In genomic region chr12:26360946-26361523, GRCm38 (mm10) we compare ENCODE assay signal across 15 mouse cellular contexts. TPM values are rescaled to one million over a fixed set of nuclear protein-coding genes. Genes with fewer than 3 reads are reported as not detected.
DNase-seq lines count a peak whose midpoint lies in the region; ATAC-seq and TF ChIP-seq lines count a peak whose summit lies in the region.
"Had no signal": no experiment of that assay in that cellular context is flagged by ENCODE, and none has a peak within 500 bp of the region (broad histone marks: within the 10 kb centered on the region; RNA-seq: fewer than 3 reads in every experiment).

No protein-coding gene starts in this region.

- no peak overlapping the region for H3K9ac ChIP-seq in midbrain, embryonic 16.5 days (ENCODE audit: low read depth, low read length)

- peaks cover 2% of the 10 kb centered on the region; the same call in 1 of the 2 replicates for H3K4me1 ChIP-seq in kidney, adult 2 months (ENCODE audit: control insufficient read depth, insufficient read depth, low read length)
- H3K4me1 ChIP-seq in midbrain, embryonic 16.5 days (ENCODE audit: control insufficient read depth, insufficient read depth, low read length) = peaks cover 8% of the 10 kb centered on the region
- H3K4me1 ChIP-seq in midbrain, embryonic 10.5 days = peaks cover 16% of the 10 kb centered on the region
- H3K4me1 ChIP-seq: limb, embryonic 10.5 days had no signal

- H3K4me3 ChIP-seq in gastrocnemius, adult 2 months = no peak overlapping the region
- no peak overlapping the region for H3K4me3 ChIP-seq in kidney, adult 2 months (ENCODE audit: insufficient read depth, low read depth, low read length)
- no peak overlapping the region for H3K4me3 ChIP-seq in midbrain, embryonic 16.5 days (ENCODE audit: low read depth, low read length)
- no peak overlapping the region for H3K4me3 ChIP-seq in midbrain, embryonic 10.5 days
- H3K4me3 ChIP-seq: embryonic facial prominence, embryonic 10.5 days; limb, embryonic 10.5 days had no signal

- no peak for DNase-seq in gastrocnemius, adult 2 months
- no peak for DNase-seq in gastrocnemius, postnatal 10 days
- DNase-seq in kidney, adult 2 months = peak; percentile 40
- no peak for DNase-seq in kidney, postnatal 10 days
- no peak for DNase-seq in midbrain, embryonic 10.5 days (ENCODE audit: low spot score)
- peak; percentile 54 for DNase-seq in lung, postnatal 25 days (ENCODE audit: low spot score)
- DNase-seq in right cerebral cortex, adult 2 months (ENCODE audit: low spot score in 2 of 2) = no peak
- DNase-seq: adrenal gland, adult 8-10 months; cerebellum, adult 9-11 months; layer of hippocampus, postnatal 36 days; right cerebral cortex, postnatal 14 days; thymus, adult 18-20 months had no signal

- no peak overlapping the region for H3K4me2 ChIP-seq in midbrain, embryonic 16.5 days (ENCODE audit: low read length)

- no peaks in the 10 kb centered on the region for H3K36me3 ChIP-seq in kidney, adult 2 months (ENCODE audit: control insufficient read depth, insufficient read depth, low read length)
- no peaks in the 10 kb centered on the region for H3K36me3 ChIP-seq in midbrain, embryonic 16.5 days (ENCODE audit: control insufficient read depth, insufficient read depth, low read length)
- H3K36me3 ChIP-seq in midbrain, embryonic 10.5 days = peaks cover 31% of the 10 kb centered on the region

- H3K27ac ChIP-seq in gastrocnemius, adult 2 months = peak overlapping the region; percentile 9; the same call in 1 of the 2 replicates
- H3K27ac ChIP-seq in kidney, adult 2 months (ENCODE audit: insufficient read depth, low read depth, low read length) = no peak overlapping the region
- H3K27ac ChIP-seq in midbrain, embryonic 16.5 days (ENCODE audit: low read length) = 0 out of 2 replicates have a peak overlapping the region, but pooled peaks have one; percentile 2
- no peak overlapping the region for H3K27ac ChIP-seq in midbrain, embryonic 10.5 days (replicated peaks)
- H3K27ac ChIP-seq: embryonic facial prominence, embryonic 10.5 days; limb, embryonic 10.5 days had no signal

- H3K9me3 ChIP-seq in midbrain, embryonic 16.5 days (replicated peaks; ENCODE audit: control insufficient read depth, low read length, poor library complexity, severe bottlenecking) = no peaks in the 10 kb centered on the region
- H3K9me3 ChIP-seq in midbrain, embryonic 10.5 days (replicated peaks) = no peaks in the 10 kb centered on the region
- H3K9me3 ChIP-seq: embryonic facial prominence, embryonic 10.5 days; limb, embryonic 10.5 days had no signal

- no peaks in the 10 kb centered on the region for H3K27me3 ChIP-seq in kidney, adult 2 months (replicated peaks; ENCODE audit: control insufficient read depth, insufficient read depth, low read length)
- H3K27me3 ChIP-seq in midbrain, embryonic 16.5 days (ENCODE audit: control insufficient read depth, insufficient read depth, low read depth, low read length) = no peaks in the 10 kb centered on the region
- H3K27me3 ChIP-seq in midbrain, embryonic 10.5 days (ENCODE audit: low read depth, poor library complexity, severe bottlenecking) = no peaks in the 10 kb centered on the region

- no peak for ATAC-seq in midbrain, embryonic 16.5 days

- no peak for TF ChIP-seq CTCF in gastrocnemius, adult 2 months (IDR thresholded peaks at IDR 0.05)
- no peak for TF ChIP-seq CTCF in kidney, adult 2 months (conservative IDR thresholded peaks at IDR 0.05; ENCODE audit: insufficient read depth, insufficient read length, low read depth, low read length)

- intact Hi-C loops in gastrocnemius, adult 2 months (cut with DNase I) = loop anchor here (5.0 kb wide), 1 partner anchor 41 kb away; no protein-coding TSS in a partner anchor

- no peak for TF ChIP-seq POLR2A in kidney, adult 2 months (IDR thresholded peaks at IDR 0.05; ENCODE audit: low read depth, low read length)

- 32% methylated on average over 10 of the region's 10 CpGs for WGBS in kidney, adult 2 months
- WGBS in midbrain, embryonic 16.5 days = 49% methylated on average over 10 of the region's 10 CpGs
- 68% methylated on average over 10 of the region's 10 CpGs for WGBS in midbrain, embryonic 10.5 days

RNA-seq across cellular contexts. Expression of gene Rnf144a, which starts 54.0 kb away (rescaled TPM):
- total RNA-seq in gastrocnemius, adult 2 months (2021) = 1 to 10 TPM; 3.3 to 4.6 TPM
- 10 to 100 TPM; 29.0 to 39.4 TPM for total RNA-seq in gastrocnemius, postnatal 10 days (2021)
- polyA plus RNA-seq in kidney, adult 2 months (2012; rRNA removed) = 12.6 and 12.7 TPM in 2 replicates
- 25.7 and 28.1 TPM in 2 replicates for polyA plus RNA-seq in midbrain, embryonic 16.5 days (2015; fragmentation: Nextera tagmentation; extraction: Ambion mirVana)
- polyA plus RNA-seq in midbrain, embryonic 10.5 days (2016; fragmentation: Nextera tagmentation; extraction: Ambion mirVana) = 35.5 and 35.6 TPM in 2 replicates

Comparison
In these comparisons a context has a peak if more than half of its experiments do, and no peak if none do; other contexts are left out.
1. DNase-seq: peak in kidney, adult 2 months (single experiment) and lung, postnatal 25 days (single experiment); none in gastrocnemius, adult 2 months (single experiment), gastrocnemius, postnatal 10 days (single experiment), kidney, postnatal 10 days (single experiment), midbrain, embryonic 10.5 days (single experiment) and right cerebral cortex, adult 2 months (0 of 2).
2. H3K27ac ChIP-seq: peak in gastrocnemius, adult 2 months (single experiment) and midbrain, embryonic 16.5 days (single experiment); none in kidney, adult 2 months (single experiment) and midbrain, embryonic 10.5 days (single experiment).